Mouse (Mus musculus) liver, embryonic 16.5 days (tissue): ENCODE results near the gene Neu1. TPM values are rescaled to one million over a fixed set of nuclear protein-coding genes. Genes with fewer than 3 reads are reported as not detected.
A peak's percentile ranks its signal among the peaks of the same experiment; 100 is the strongest.
"Not testable (repeated sequence)": the region's sequence is repeated elsewhere in the genome, so short reads cannot be mapped to it uniquely, and the experiment has no call there.

Experiments used
- ATAC-seq: fragments of 200-750 bp; cut with Nextera tagmentation; 2 replicates; pipeline ENCODE4 v1.8.0; 2017; ENCODE audit warnings: low read depth, mild to moderate bottlenecking, moderate number of reproducible peaks, moderate library complexity
- H3K27ac ChIP-seq: fragments of 300-500 bp; sonication (generic); 2 replicates; pipeline ENCODE4 v1.5.1; 2014; ENCODE audit warnings: mild to moderate bottlenecking, low read length
- H3K27me3 ChIP-seq: fragments of 300-500 bp; sonication (generic); 2 replicates; pipeline ENCODE4 v1.6.1; 2014; ENCODE audit warnings: low read depth, low read length, mixed read lengths; ENCODE audit not compliant: control insufficient read depth, insufficient read depth
- H3K36me3 ChIP-seq: fragments of 300-500 bp; sonication (generic); 2 replicates; pipeline ENCODE4 v1.6.1; 2014; ENCODE audit warnings: mild to moderate bottlenecking; ENCODE audit not compliant: control insufficient read depth, insufficient read depth
- H3K4me1 ChIP-seq: fragments of 300-500 bp; sonication (generic); 2 replicates; pipeline ENCODE4 v1.6.1; 2014; ENCODE audit warnings: low read depth, low read length, mixed read lengths; ENCODE audit not compliant: control insufficient read depth
- H3K4me2 ChIP-seq: fragments of 300-500 bp; sonication (generic); 2 replicates; pipeline ENCODE4 v1.6.1; 2014; ENCODE audit warnings: low read depth, low read length, mixed read lengths
- H3K4me3 ChIP-seq: fragments of 300-500 bp; sonication (generic); 2 replicates; pipeline ENCODE4 v1.5.1; 2014; ENCODE audit warnings: low read depth, mild to moderate bottlenecking, low read length
- H3K9ac ChIP-seq: fragments of 300-500 bp; sonication (generic); 2 replicates; pipeline ENCODE4 v1.6.1; 2014; ENCODE audit warnings: low read depth, low read length
- H3K9me3 ChIP-seq: fragments of 300-500 bp; sonication (generic); replicated peaks from 2 replicates; pipeline ENCODE4 v1.6.1; 2016; ENCODE audit warnings: low read length; ENCODE audit not compliant: control insufficient read depth
- WGBS: fragments of 180-500 bp; shearing (Covaris S2); extraction: QIAGEN DNeasy Blood & Tissue Kit; methylation state at CpG from one replicate; pipeline ENCODE4 v1.1.7; 2014; ENCODE audit not compliant: insufficient replicate concordance; 5-methylcytosine and 5-hydroxymethylcytosine counted together
- polyA plus RNA-seq: library from polyadenylated mRNA; unstranded; fragments of >200 nt; fragmentation: Nextera tagmentation; extraction: Ambion mirVana; gene quantifications from 2 replicates; pipeline ENCODE4 v1.2.1, GENCODE M21; 2015

The Neu1 gene
- polyA plus RNA-seq, 1 experiment from 2014 or later = 20.6 TPM

DNA sequence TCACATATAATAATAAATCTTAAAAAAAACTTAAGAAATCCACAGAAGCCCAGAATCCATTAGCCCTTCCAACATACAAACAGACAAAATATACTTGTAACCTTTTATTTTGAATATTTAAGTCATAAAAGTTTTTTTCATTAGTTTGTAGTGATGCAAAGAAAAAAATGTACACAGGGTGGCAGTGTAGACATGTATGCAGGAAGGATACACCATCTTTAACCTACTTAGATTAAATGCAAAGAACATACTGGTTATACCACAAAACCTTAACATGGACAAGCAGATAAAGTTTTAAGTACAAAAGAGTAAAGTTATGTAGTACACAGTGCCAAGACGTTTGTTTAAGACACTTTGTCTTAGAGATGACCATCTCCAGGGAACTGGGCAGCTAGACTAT, 25.3 kb downstream of the Neu1 start:
- peaks cover 16% of the 10 kb centered on the region for H3K27me3 ChIP-seq
- no peak overlapping the region for H3K4me2 ChIP-seq
- WGBS = 18% methylated on average over 1 of the region's 1 CpGs
- H3K4me3 ChIP-seq = no peak overlapping the region
- H3K9ac ChIP-seq = no peak overlapping the region
- H3K36me3 ChIP-seq = no peaks in the 10 kb centered on the region
- peaks cover 19% of the 10 kb centered on the region for H3K4me1 ChIP-seq
- no peaks in the 10 kb centered on the region for H3K9me3 ChIP-seq
- no peak overlapping the region for H3K27ac ChIP-seq
- no peak for ATAC-seq

GRCm38 (mm10) chr17:34957291-34957690, 26.2 kb downstream of the Neu1 start:
- not testable (repeated sequence) for H3K36me3 ChIP-seq, H3K4me3 ChIP-seq, ATAC-seq, H3K4me2 ChIP-seq, H3K9ac ChIP-seq, H3K9me3 ChIP-seq, H3K27ac ChIP-seq
- Histone ChIP-seq H3K27me3 (peaks cover 18% of the 10 kb centered on the region), H3K4me1 (peaks cover 12% of the 10 kb centered on the region)
- WGBS = 22% methylated on average over 24 of the region's 40 CpGs

DNA sequence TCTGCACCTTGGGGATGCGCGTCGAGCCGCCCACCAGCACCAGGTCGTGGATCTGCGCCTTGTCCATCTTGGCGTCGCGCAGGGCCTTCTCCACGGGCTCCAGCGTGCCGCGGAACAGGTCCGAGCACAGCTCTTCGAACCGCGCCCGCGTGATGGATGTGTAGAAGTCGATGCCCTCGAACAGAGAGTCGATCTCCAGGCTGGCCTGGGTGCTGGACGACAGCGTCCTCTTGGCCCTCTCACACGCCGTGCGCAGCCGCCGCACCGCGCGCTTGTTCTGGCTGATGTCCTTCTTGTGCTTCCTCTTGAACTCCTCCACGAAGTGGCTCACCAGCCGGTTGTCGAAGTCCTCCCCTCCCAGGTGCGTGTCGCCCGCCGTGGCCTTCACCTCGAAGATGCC, 26.9 kb downstream of the Neu1 start:
- not testable (repeated sequence) for H3K36me3 ChIP-seq, H3K9ac ChIP-seq
- peaks cover 18% of the 10 kb centered on the region for H3K27me3 ChIP-seq

GRCm38 (mm10) chr17:34958734-34959129, 27.7 kb downstream of the Neu1 start:
- Histone ChIP-seq H3K4me2 (peak overlapping the region; percentile 89), H3K27me3 (peaks cover 18% of the 10 kb centered on the region), H3K4me3 (peak overlapping the region; percentile 64), H3K4me1 (peaks cover 12% of the 10 kb centered on the region)
- H3K36me3 ChIP-seq, H3K9me3 ChIP-seq, H3K9ac ChIP-seq, H3K27ac ChIP-seq, ATAC-seq: not testable (repeated sequence)
- 0% methylated on average over 13 of the region's 47 CpGs for WGBS

More for the DNA sequence above, 26.9 kb downstream of the Neu1 start:
- H3K27ac ChIP-seq, ATAC-seq, H3K4me2 ChIP-seq, H3K4me3 ChIP-seq, H3K9me3 ChIP-seq: not testable (repeated sequence)
- peaks cover 12% of the 10 kb centered on the region for H3K4me1 ChIP-seq
- WGBS = 31% methylated on average over 24 of the region's 40 CpGs

- H3K27me3 ChIP-seq = peaks cover 18% of the 10 kb centered on the region
- not testable (repeated sequence) for H3K9me3 ChIP-seq, H3K36me3 ChIP-seq
- peak within 1 kb of the TSS; percentile 89 for H3K4me2 ChIP-seq
- H3K27ac ChIP-seq = peak within 1 kb of the TSS; percentile 83
- peak within 1 kb of the TSS; percentile 64 for H3K4me3 ChIP-seq
- ATAC-seq = peak; percentile 90
- H3K4me1 ChIP-seq = peaks cover 12% of the 10 kb centered on the region
- peak within 1 kb of the TSS; percentile 67 for H3K9ac ChIP-seq
- 0% methylated on average over 29 of the region's 32 CpGs for WGBS
Observed at GRCm38 (mm10) chr17:34959130-34959778, 28.2 kb downstream of the Neu1 start, which contains the start of gene Hspa1b. Hspa1b (minus strand) TSS chr17:34959238.

GRCm38 (mm10) chr17:34959881-34960515, 28.9 kb downstream of the Neu1 start:
- H3K36me3 ChIP-seq = no peaks in the 10 kb centered on the region
- H3K4me1 ChIP-seq = peaks cover 12% of the 10 kb centered on the region
- peak overlapping the region; percentile 64 for H3K4me3 ChIP-seq
- ATAC-seq = no peak
- peak overlapping the region; percentile 83 for H3K27ac ChIP-seq
- peak overlapping the region; percentile 67 for H3K9ac ChIP-seq
- H3K9me3 ChIP-seq = no peaks in the 10 kb centered on the region
- peaks cover 18% of the 10 kb centered on the region for H3K27me3 ChIP-seq
- H3K4me2 ChIP-seq = peak overlapping the region; percentile 89
- WGBS = 3% methylated on average over 12 of the region's 12 CpGs

DNA sequence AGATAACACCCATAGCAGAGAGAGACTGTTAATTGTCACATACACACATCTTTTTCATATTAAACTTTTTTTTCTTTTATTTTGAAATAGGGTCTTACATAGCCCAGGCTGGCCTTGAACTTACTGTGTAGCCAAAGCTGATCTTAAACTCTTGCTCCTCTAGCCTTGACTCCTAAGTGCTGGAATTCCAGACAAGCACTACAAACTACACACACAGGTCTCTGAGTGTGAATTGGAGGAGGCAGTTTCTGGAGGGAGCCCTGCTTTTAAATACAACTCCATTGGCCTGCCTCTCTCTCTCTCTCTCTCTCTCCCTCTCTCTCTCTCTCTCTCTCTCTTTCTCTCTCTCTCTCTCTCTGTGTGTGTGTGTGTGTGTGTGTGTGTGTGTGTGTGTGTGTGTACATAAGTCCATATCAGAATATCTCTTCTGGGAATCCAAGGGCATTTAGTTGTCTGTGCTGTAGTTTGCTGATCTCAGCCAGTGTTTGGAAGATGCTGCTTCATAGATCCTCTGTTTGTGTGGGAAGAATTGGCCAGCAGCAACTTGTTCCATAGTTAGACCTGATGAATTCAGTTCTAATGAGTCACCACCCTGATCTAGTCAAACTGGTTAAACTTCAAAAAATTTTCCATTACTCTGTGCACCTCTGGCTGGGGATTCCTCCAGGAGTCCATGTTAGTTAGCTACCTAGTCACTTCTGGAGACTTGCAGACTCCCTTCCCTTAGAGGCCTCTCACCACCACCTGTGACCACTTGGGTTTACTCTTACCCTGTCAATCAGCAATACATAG, 29.8 kb downstream of the Neu1 start:
- Histone ChIP-seq H3K36me3 (no peaks in the 10 kb centered on the region), H3K9ac (no peak overlapping the region), H3K4me1 (peaks cover 12% of the 10 kb centered on the region), H3K4me2 (no peak overlapping the region), H3K27ac (no peak overlapping the region), H3K4me3 (no peak overlapping the region), H3K27me3 (peaks cover 18% of the 10 kb centered on the region), H3K9me3 (no peaks in the 10 kb centered on the region)
- no peak for ATAC-seq

GRCm38 (mm10) chr17:34962125-34962524, 31.1 kb downstream of the Neu1 start:
- no peak overlapping the region for H3K27ac ChIP-seq
- no peak overlapping the region for H3K4me2 ChIP-seq
- H3K27me3 ChIP-seq = peaks cover 15% of the 10 kb centered on the region
- H3K9me3 ChIP-seq = no peaks in the 10 kb centered on the region
- peaks cover 12% of the 10 kb centered on the region for H3K4me1 ChIP-seq
- H3K4me3 ChIP-seq = no peak overlapping the region
- H3K9ac ChIP-seq = no peak overlapping the region
- 18% methylated on average over 3 of the region's 3 CpGs for WGBS
- no peaks in the 10 kb centered on the region for H3K36me3 ChIP-seq
- ATAC-seq = no peak

- WGBS = 21% methylated on average over 1 of the region's 1 CpGs
- Histone ChIP-seq H3K36me3 (no peaks in the 10 kb centered on the region), H3K9ac (no peak overlapping the region), H3K27ac (no peak overlapping the region), H3K4me3 (no peak overlapping the region), H3K4me2 (no peak overlapping the region), H3K9me3 (no peaks in the 10 kb centered on the region), H3K27me3 (peaks cover 16% of the 10 kb centered on the region), H3K4me1 (peaks cover 12% of the 10 kb centered on the region)
- no peak for ATAC-seq
Observed at GRCm38 (mm10) chr17:34962841-34963240, 31.8 kb downstream of the Neu1 start.
